Mouse (Mus musculus) forebrain, embryonic 14.5 days (tissue): ENCODE data around the gene Gucd1. TPM values are rescaled to one million over a fixed set of nuclear protein-coding genes. Genes with fewer than 3 reads are reported as not detected.

Experiments
- ATAC-seq: fragments of 200-750 bp; cut with Nextera tagmentation; 2 replicates; pipeline ENCODE4 v1.8.0; 2017; ENCODE audit warnings: mild to moderate bottlenecking, moderate library complexity
- DNase-seq: peaks from one replicate; pipeline ENCODE4 v3.0.0-alpha.2; 2015; ENCODE audit warnings: low spot score
- H3K27ac ChIP-seq: fragments of 300-500 bp; sonication (generic); 2 replicates; pipeline ENCODE4 v1.5.1; 2014; ENCODE audit warnings: low read depth, mild to moderate bottlenecking, control low read depth, low read length, moderate library complexity
- H3K27me3 ChIP-seq: fragments of 300-500 bp; sonication (generic); replicated peaks from 2 replicates; pipeline ENCODE4 v1.6.1; 2014; ENCODE audit warnings: low read length, control low read depth, mixed read lengths; ENCODE audit not compliant: control insufficient read depth, insufficient read depth
- H3K36me3 ChIP-seq: fragments of 300-500 bp; sonication (generic); 2 replicates; pipeline ENCODE4 v1.6.1; 2014; ENCODE audit warnings: low read length, control low read depth; ENCODE audit not compliant: control insufficient read depth, insufficient read depth
- H3K4me1 ChIP-seq: fragments of 300-500 bp; sonication (generic); 2 replicates; pipeline ENCODE4 v1.6.1; 2014; ENCODE audit warnings: antibody characterized with exemption, low read length, control low read depth; ENCODE audit not compliant: control insufficient read depth, insufficient read depth
- H3K4me2 ChIP-seq: fragments of 300-500 bp; sonication (generic); 2 replicates; pipeline ENCODE4 v1.6.1; 2014; ENCODE audit warnings: mild to moderate bottlenecking, control low read depth, low read length
- H3K4me3 ChIP-seq: fragments of 300-500 bp; sonication (generic); 2 replicates; pipeline ENCODE4 v1.5.1; 2014; ENCODE audit warnings: low read depth, low read length, control low read depth
- H3K9ac ChIP-seq: fragments of 300-500 bp; sonication (generic); 2 replicates; pipeline ENCODE4 v1.6.1; 2014; ENCODE audit warnings: mild to moderate bottlenecking, low read length, control low read depth, moderate library complexity
- H3K9me3 ChIP-seq: fragments of 300-500 bp; sonication (generic); replicated peaks from 2 replicates; pipeline ENCODE4 v1.6.1; 2016; ENCODE audit warnings: low read length, control low read depth, mixed read lengths; ENCODE audit not compliant: control insufficient read depth
- WGBS: fragments of 180-500 bp; shearing (Covaris S2); extraction: QIAGEN DNeasy Blood & Tissue Kit; methylation state at CpG from one replicate; pipeline ENCODE4 v1.1.7; 2014; 5-methylcytosine and 5-hydroxymethylcytosine counted together
- polyA plus RNA-seq: library from polyadenylated mRNA; unstranded; fragments of >200 nt; fragmentation: Nextera tagmentation; extraction: Ambion mirVana; gene quantifications from 2 replicates; pipeline ENCODE4 v1.2.1, GENCODE M21; 2014

Gucd1 gene
- polyA plus RNA-seq, 1 experiment from 2014 or later = 29.5 TPM

DNA sequence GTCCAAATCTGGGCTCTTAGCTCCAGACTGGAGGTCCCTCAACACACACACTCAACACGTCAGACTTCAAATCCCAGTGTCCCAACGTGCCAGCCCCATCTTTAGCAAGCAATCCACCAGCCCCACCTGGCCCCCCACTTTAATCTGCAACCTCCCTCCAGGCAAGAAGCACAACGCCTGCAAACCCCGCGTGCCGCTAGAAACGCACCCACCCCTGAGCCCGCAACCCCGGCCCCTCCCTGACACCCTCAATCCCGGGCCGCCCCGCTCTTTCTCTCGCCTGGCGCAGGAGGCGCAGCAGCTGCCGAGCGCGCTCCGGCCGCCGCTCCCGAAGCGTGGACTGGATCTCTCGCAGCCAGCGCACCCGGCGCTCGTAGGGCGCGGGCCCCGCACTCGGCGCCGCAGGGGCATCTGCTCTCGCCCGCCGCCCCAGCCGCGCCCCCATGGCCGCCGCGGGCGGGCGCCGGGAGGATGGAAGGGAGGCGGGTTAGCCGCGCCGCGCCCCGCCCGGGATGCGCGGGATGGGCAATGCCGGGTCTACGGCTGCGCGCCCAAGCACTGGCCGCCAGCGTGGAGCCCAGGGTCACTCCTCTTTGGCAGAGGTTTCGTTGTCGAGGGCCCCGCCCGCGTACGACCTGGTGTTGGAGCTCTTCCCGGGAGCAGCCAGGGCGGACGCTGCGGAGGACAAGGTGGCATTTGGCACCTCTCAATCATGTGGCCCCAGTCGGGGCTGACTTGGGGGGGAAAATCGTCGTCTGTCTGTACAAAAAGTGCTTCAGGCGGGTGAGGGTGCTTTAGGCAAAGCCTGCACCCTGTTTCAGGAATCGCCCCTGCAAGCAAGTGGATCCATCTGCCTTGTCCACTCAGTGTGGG, 42.1 kb upstream of the Gucd1 start, which contains the start of gene Lrrc75b:
TSS of gene Lrrc75b (minus strand) at position 655 of the 873 bp plus-strand sequence.
- peak; percentile 40 for ATAC-seq
- H3K27me3 ChIP-seq = no peaks in the 10 kb centered on the region
- H3K4me2 ChIP-seq = peak within 1 kb of the TSS; percentile 88
- H3K9ac ChIP-seq = peak within 1 kb of the TSS; percentile 89
- peak; percentile 62 for DNase-seq
- WGBS = under 1% methylated on average over 59 of the region's 75 CpGs
- peak within 1 kb of the TSS; percentile 89 for H3K27ac ChIP-seq
- peak within 1 kb of the TSS; percentile 63 for H3K4me3 ChIP-seq
- peaks cover 17% of the 10 kb centered on the region; the same call in 1 of the 2 replicates for H3K36me3 ChIP-seq
- H3K4me1 ChIP-seq = peaks cover 39% of the 10 kb centered on the region
- no peaks in the 10 kb centered on the region for H3K9me3 ChIP-seq

- Histone ChIP-seq H3K4me2 (peak overlapping the region; percentile 88), H3K27ac (peak overlapping the region; percentile 89), H3K9me3 (no peaks in the 10 kb centered on the region), H3K36me3 (peaks cover 17% of the 10 kb centered on the region; the same call in 1 of the 2 replicates), H3K4me3 (peak overlapping the region; percentile 63), H3K4me1 (peaks cover 39% of the 10 kb centered on the region), H3K9ac (peak overlapping the region; percentile 89), H3K27me3 (no peaks in the 10 kb centered on the region)
- WGBS = 4% methylated on average over 14 of the region's 14 CpGs
- DNase-seq (peak; percentile 49), ATAC-seq (peak; percentile 6; the same call in 1 of the 2 replicates)
These were observed 41.4 kb upstream of the Gucd1 start for GRCm38 (mm10) chr10:75559041-75559675.

- H3K27me3 ChIP-seq = no peaks in the 10 kb centered on the region
- peak overlapping the region; percentile 63 for H3K4me3 ChIP-seq
- ATAC-seq (peak; percentile 44), DNase-seq (peak; percentile 92)
- H3K36me3 ChIP-seq = peaks cover 23% of the 10 kb centered on the region
- WGBS = 25% methylated on average over 3 of the region's 3 CpGs
- peak overlapping the region; percentile 89 for H3K27ac ChIP-seq
- peaks cover 39% of the 10 kb centered on the region for H3K4me1 ChIP-seq
- H3K4me2 ChIP-seq = peak overlapping the region; percentile 88
- no peaks in the 10 kb centered on the region for H3K9me3 ChIP-seq
- peak overlapping the region; percentile 35; the same call in 1 of the 2 replicates for H3K9ac ChIP-seq
These were observed 40.7 kb upstream of the Gucd1 start for GRCm38 (mm10) chr10:75558515-75558914.

DNA sequence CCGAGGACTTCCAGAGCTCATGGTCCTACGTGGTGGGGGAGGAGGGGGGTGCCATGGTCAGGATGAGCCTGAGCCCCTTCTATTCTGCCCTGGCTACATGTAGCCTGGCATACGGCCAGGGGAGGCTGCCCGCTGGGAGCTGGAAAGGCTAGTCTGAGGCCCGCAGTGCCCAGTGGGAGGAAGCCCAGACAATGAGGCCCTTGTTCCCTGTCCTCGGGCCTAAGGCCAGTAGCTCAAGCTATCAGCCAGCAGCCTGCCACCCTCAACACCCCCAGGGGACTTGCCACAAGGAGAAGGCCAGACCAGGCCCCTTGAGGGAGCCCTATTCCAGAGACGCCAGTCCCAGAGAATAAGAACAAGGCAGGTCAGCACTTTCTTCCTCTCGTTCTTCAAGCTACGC, 38.3 kb upstream of the Gucd1 start:
- peaks cover 32% of the 10 kb centered on the region for H3K36me3 ChIP-seq
- no peak overlapping the region for H3K4me3 ChIP-seq
- H3K9me3 ChIP-seq = no peaks in the 10 kb centered on the region
- H3K27me3 ChIP-seq = no peaks in the 10 kb centered on the region
- H3K9ac ChIP-seq = peak overlapping the region; percentile 2; the same call in 1 of the 2 replicates
- H3K4me1 ChIP-seq = peaks cover 39% of the 10 kb centered on the region
- no peak overlapping the region for H3K4me2 ChIP-seq
- ATAC-seq = peak; percentile 75
- WGBS = 8% methylated on average over 9 of the region's 9 CpGs
- DNase-seq = peak; percentile 91
- peak overlapping the region; percentile 79 for H3K27ac ChIP-seq

DNA sequence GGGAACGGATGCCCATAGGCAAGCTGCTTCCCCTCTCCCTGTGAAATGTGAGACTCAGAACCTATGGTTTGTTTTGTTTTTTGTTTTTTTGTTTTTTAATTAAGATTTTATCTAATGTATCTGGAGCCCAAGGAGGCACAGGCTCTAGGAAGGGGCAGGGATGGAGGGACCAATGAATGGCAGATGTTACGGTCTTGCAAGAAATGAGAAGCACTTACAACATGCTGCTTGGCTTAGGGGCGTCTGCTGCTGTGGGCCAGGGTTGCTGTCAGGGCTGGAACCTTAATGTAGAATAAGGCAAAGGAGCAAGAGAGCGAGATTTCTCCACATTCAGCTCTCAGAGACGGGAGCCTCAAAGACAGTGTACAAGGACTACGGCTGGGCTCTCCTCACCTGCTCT, 37.8 kb upstream of the Gucd1 start:
- H3K4me1 ChIP-seq = peaks cover 38% of the 10 kb centered on the region
- no peaks in the 10 kb centered on the region for H3K9me3 ChIP-seq
- H3K9ac ChIP-seq = no peak overlapping the region
- DNase-seq (no peak), ATAC-seq (no peak)
- no peak overlapping the region for H3K4me3 ChIP-seq
- H3K36me3 ChIP-seq = peaks cover 32% of the 10 kb centered on the region
- H3K27ac ChIP-seq = peak overlapping the region; percentile 79
- no peaks in the 10 kb centered on the region for H3K27me3 ChIP-seq
- 50% methylated on average over 6 of the region's 6 CpGs for WGBS
- H3K4me2 ChIP-seq = no peak overlapping the region

DNA sequence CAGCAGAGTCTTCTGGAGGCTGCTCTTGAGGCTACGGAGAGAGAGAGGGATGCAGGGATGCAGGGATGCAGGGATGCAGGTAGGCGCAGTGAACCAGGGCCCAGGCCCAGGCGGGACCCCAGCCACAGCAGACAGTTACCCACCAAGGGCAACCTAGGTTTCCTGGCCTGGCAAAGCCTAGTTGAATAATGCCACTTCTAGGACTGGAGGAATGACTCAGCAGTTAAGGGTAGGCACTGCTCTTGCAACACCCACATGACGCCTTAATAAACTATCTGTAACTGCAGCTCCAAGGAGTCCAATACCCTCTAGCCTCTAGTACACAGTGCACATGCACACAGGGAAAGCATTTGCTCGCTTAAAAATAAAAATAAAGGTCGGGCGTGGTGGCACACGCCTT, 36.3 kb upstream of the Gucd1 start:
- Histone ChIP-seq H3K27me3 (no peaks in the 10 kb centered on the region), H3K27ac (no peak overlapping the region), H3K9me3 (no peaks in the 10 kb centered on the region), H3K4me3 (no peak overlapping the region), H3K36me3 (peaks cover 32% of the 10 kb centered on the region), H3K4me2 (no peak overlapping the region), H3K4me1 (peaks cover 30% of the 10 kb centered on the region), H3K9ac (no peak overlapping the region)
- 92% methylated on average over 8 of the region's 8 CpGs for WGBS
- DNase-seq (no peak), ATAC-seq (no peak)

- Histone ChIP-seq H3K36me3 (peaks cover 32% of the 10 kb centered on the region), H3K9ac (no peak overlapping the region), H3K27ac (no peak overlapping the region), H3K4me2 (no peak overlapping the region), H3K4me1 (peaks cover 24% of the 10 kb centered on the region), H3K9me3 (no peaks in the 10 kb centered on the region), H3K4me3 (no peak overlapping the region), H3K27me3 (no peaks in the 10 kb centered on the region)
- WGBS = 76% methylated on average over 13 of the region's 13 CpGs
- ATAC-seq (no peak), DNase-seq (no peak)
These were observed 35.1 kb upstream of the Gucd1 start for GRCm38 (mm10) chr10:75552701-75553450.

- 89% methylated on average over 2 of the region's 2 CpGs for WGBS
These were observed 34.3 kb upstream of the Gucd1 start for GRCm38 (mm10) chr10:75552106-75552505.

More at GRCm38 (mm10) chr10:75552106-75552505, 34.3 kb upstream of the Gucd1 start:
- Histone ChIP-seq H3K27me3 (no peaks in the 10 kb centered on the region), H3K27ac (no peak overlapping the region), H3K9ac (no peak overlapping the region), H3K9me3 (no peaks in the 10 kb centered on the region), H3K36me3 (peaks cover 32% of the 10 kb centered on the region), H3K4me3 (no peak overlapping the region), H3K4me2 (no peak overlapping the region), H3K4me1 (peaks cover 16% of the 10 kb centered on the region)
- no peak for DNase-seq
- ATAC-seq = no peak
